Mouse (Mus musculus) forebrain, embryonic 15.5 days (tissue): ENCODE measurements around the gene Ttc19. TPM values are rescaled to one million over a fixed set of nuclear protein-coding genes. Genes with fewer than 3 reads are reported as not detected.
"Not testable (repeated sequence)": the region's sequence is repeated elsewhere in the genome, so short reads cannot be mapped to it uniquely, and the experiment has no call there.

Experiments
- ATAC-seq: fragments of 200-750 bp; cut with Nextera tagmentation; replicated peaks from 2 replicates; pipeline ENCODE4 v1.8.0; 2017; ENCODE audit warnings: mild to moderate bottlenecking, moderate TSS enrichment, moderate library complexity
- H3K27ac ChIP-seq: fragments of 300-500 bp; sonication (generic); replicated peaks from 2 replicates; pipeline ENCODE4 v1.5.1; 2015; ENCODE audit warnings: mild to moderate bottlenecking, inconsistent platforms
- H3K27me3 ChIP-seq: fragments of 300-500 bp; sonication (generic); 2 replicates; pipeline ENCODE4 v1.6.1; 2015; ENCODE audit warnings: inconsistent platforms
- H3K36me3 ChIP-seq: fragments of 300-500 bp; sonication (generic); 2 replicates; pipeline ENCODE4 v1.6.1; 2015; ENCODE audit warnings: mild to moderate bottlenecking, inconsistent platforms
- H3K4me1 ChIP-seq: fragments of 300-500 bp; sonication (generic); 2 replicates; pipeline ENCODE4 v1.6.1; 2015; ENCODE audit warnings: inconsistent platforms
- H3K4me2 ChIP-seq: fragments of 300-500 bp; sonication (generic); replicated peaks from 2 replicates; pipeline ENCODE4 v1.6.1; 2015; ENCODE audit warnings: mild to moderate bottlenecking, inconsistent platforms
- H3K4me3 ChIP-seq: fragments of 300-500 bp; sonication (generic); 2 replicates; pipeline ENCODE4 v1.5.1; 2015; ENCODE audit warnings: mild to moderate bottlenecking, inconsistent platforms
- H3K9ac ChIP-seq: fragments of 300-500 bp; sonication (generic); replicated peaks from 2 replicates; pipeline ENCODE4 v1.6.1; 2015; ENCODE audit warnings: mild to moderate bottlenecking, inconsistent platforms
- H3K9me3 ChIP-seq: fragments of 300-500 bp; sonication (generic); 2 replicates; pipeline ENCODE4 v1.6.1; 2016; ENCODE audit warnings: inconsistent platforms
- WGBS: fragments of 180-500 bp; shearing (Covaris S2); methylation state at CpG from one replicate; pipeline ENCODE4 v1.1.7; 2015; ENCODE audit warnings: mixed read lengths; 5-methylcytosine and 5-hydroxymethylcytosine counted together
- polyA plus RNA-seq: library from polyadenylated mRNA; unstranded; fragments of >200 nt; fragmentation: Nextera tagmentation; extraction: Ambion mirVana; gene quantifications from 2 replicates; pipeline ENCODE4 v1.2.1, GENCODE M21; 2015

Ttc19 gene
- polyA plus RNA-seq, 1 experiment from 2014 or later = 33.1 TPM

DNA sequence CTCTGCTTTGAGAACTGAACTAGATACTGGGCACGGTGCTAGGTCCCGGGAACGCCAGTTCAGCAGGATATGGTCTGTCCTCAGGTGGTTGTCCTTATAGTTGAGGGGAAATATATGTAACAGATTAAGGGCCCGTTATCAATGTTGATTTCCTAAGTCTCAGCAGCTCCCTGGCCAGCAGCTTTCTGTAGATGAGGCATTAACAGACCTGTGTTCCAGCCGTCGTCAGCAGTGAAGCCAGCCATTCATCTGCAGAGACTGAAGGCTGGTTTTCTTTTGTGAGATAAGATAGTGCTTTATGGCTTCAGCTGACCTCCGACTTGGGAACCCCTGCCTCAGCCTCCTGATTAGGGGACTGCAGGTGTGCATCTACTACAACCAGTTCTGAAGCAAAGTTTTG is 17.3 kb upstream of the Ttc19 start:
- no peaks in the 10 kb centered on the region for H3K27me3 ChIP-seq
- peaks cover 15% of the 10 kb centered on the region for H3K4me1 ChIP-seq
- H3K9ac ChIP-seq = no peak overlapping the region
- no peak for ATAC-seq
- no peak overlapping the region for H3K4me3 ChIP-seq
- no peaks in the 10 kb centered on the region for H3K9me3 ChIP-seq
- H3K36me3 ChIP-seq = no peaks in the 10 kb centered on the region
- no peak overlapping the region for H3K4me2 ChIP-seq
- H3K27ac ChIP-seq = no peak overlapping the region
- 73% methylated on average over 7 of the region's 7 CpGs for WGBS

DNA sequence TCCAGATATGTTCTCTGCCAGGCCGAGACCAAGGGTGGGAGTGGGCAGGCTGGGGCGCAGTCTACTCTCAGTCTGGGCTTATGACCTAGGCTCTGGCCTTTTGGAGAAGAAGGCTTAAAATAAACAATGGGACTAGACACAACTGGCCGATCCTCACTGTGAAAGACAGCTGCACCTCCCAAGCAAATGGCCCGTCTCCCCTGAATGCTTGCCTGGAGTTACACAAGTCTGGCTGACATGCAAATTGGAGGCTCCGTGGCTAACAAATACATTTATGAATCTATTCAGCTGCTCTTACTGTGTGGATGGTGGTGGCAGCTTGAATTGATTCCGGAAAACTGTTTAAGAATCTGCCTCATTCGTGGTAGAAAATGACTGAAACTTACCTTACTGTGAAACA is 15.6 kb upstream of the Ttc19 start:
- no peak for ATAC-seq
- H3K27ac ChIP-seq = no peak overlapping the region

DNA sequence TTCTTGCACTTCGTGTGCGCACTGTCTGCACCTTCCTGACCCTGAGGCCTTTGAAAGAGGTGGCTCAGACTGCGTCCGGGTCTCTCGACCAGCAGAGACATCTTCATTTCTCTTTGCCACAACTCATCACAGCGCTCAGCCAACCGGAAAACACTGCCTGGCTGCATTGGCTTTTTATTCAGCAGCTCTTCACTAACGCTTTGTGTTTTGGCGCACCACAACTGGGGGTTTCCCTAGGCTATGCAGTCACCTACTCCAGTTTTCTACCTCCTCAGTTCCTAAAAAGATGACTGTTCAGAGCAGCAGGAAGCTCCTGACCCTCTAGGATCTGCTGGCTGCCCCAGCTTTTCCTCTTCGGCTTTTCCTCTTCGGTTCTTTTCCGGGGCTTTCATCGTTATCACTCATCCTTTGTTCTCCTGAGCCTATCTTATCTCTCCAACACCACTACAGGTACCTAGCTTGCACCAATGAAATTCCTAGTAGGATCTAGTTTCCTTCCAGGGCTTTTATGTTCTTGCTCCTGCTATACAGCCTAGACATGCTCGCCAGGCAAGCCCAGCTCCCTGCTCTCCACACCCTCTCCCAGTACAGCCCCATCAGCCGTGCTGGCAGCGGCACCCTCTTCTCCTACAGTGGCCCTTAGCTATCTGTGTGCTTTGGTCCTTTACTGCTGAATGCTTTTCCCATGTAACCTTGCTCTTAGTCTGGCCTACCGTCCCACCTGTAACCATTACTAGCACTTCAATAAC is 14.6 kb upstream of the Ttc19 start:
- 46% methylated on average over 17 of the region's 17 CpGs for WGBS
- H3K4me2 ChIP-seq = no peak overlapping the region
- ATAC-seq = no peak

More for the DNA sequence above, 15.6 kb upstream of the Ttc19 start:
- Histone ChIP-seq H3K4me2 (no peak overlapping the region), H3K4me3 (no peak overlapping the region), H3K4me1 (peaks cover 15% of the 10 kb centered on the region), H3K36me3 (no peaks in the 10 kb centered on the region), H3K27me3 (no peaks in the 10 kb centered on the region), H3K9me3 (no peaks in the 10 kb centered on the region), H3K9ac (no peak overlapping the region)
- WGBS = 60% methylated on average over 7 of the region's 7 CpGs

DNA sequence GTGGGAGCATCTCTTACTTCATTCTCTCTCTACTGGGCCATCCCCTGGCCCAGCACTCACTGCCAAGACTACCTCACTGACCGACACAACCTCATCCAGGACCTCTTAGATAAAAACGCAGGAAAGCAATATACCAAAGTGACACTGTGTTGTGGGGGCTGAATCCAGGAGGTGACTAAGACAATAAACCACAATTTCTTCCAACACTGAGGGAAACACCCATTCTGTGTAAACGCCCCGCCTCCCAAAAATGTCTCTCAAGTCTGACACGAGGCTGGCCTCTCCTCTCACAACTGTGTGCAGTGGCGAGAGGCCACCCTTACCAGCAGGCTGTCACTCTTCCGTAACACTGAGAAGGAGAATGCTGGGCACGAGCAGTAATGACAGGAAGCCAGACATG is 12.9 kb upstream of the Ttc19 start:
- H3K27me3 ChIP-seq = no peaks in the 10 kb centered on the region
- 84% methylated on average over 8 of the region's 8 CpGs for WGBS
- H3K27ac ChIP-seq = no peak overlapping the region
- peaks cover 15% of the 10 kb centered on the region for H3K4me1 ChIP-seq
- H3K4me2 ChIP-seq = no peak overlapping the region
- H3K36me3 ChIP-seq = no peaks in the 10 kb centered on the region
- no peaks in the 10 kb centered on the region for H3K9me3 ChIP-seq
- no peak for ATAC-seq
- H3K4me3 ChIP-seq = no peak overlapping the region
- H3K9ac ChIP-seq = no peak overlapping the region

More for the DNA sequence above, 14.6 kb upstream of the Ttc19 start:
- peaks cover 15% of the 10 kb centered on the region for H3K4me1 ChIP-seq
- no peak overlapping the region for H3K27ac ChIP-seq
- H3K27me3 ChIP-seq = no peaks in the 10 kb centered on the region
- no peak overlapping the region for H3K9ac ChIP-seq
- no peak overlapping the region for H3K4me3 ChIP-seq
- no peaks in the 10 kb centered on the region for H3K9me3 ChIP-seq
- H3K36me3 ChIP-seq = no peaks in the 10 kb centered on the region

DNA sequence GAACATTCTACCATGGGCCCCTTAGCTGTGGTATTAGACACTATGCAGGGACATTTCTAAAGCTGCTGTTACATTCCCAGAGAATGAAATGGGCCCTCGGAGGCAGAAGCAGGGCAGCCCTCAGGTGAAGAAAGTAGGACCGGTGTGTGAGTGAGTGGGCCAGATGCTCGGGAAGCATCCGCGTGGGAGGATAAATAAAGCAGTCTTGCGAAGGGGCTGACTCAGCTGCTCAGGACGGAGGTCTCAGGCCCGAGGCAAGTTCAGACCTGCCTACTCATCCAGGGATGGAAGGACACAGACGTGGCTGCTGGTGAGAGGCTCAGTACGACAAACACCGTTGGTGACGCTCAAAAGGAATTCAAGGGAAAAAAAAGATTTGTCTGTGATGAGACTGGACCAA is 12.2 kb upstream of the Ttc19 start:
- peaks cover 15% of the 10 kb centered on the region for H3K4me1 ChIP-seq
- H3K27me3 ChIP-seq = no peaks in the 10 kb centered on the region
- H3K4me2 ChIP-seq = no peak overlapping the region
- H3K9ac ChIP-seq = no peak overlapping the region
- no peak overlapping the region for H3K27ac ChIP-seq
- H3K4me3 ChIP-seq = no peak overlapping the region
- WGBS = 89% methylated on average over 12 of the region's 12 CpGs
- ATAC-seq = no peak
- H3K9me3 ChIP-seq = no peaks in the 10 kb centered on the region
- H3K36me3 ChIP-seq = no peaks in the 10 kb centered on the region

DNA sequence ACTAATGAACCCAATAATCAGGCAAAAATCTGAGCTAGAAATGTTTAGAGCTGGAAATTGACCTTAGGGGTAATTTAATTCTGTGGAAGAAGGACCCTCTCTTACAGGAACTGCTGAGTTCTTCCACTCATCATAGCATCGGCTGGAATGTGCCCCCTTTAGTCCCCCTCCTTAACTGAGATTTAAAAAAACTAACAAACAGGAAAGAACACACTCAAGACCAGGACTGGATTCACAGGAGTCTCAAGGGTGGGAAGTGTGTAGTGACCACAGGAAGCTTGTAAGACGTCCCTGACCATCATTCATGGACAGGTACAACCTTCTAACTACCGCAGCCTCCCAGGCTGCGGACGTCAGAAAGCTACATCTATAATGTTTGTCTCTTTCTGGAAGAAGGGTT is 10.4 kb upstream of the Ttc19 start:
- Histone ChIP-seq H3K36me3 (no peaks in the 10 kb centered on the region), H3K9ac (no peak overlapping the region), H3K27ac (no peak overlapping the region), H3K9me3 (no peaks in the 10 kb centered on the region), H3K27me3 (no peaks in the 10 kb centered on the region), H3K4me1 (peaks cover 15% of the 10 kb centered on the region), H3K4me2 (no peak overlapping the region), H3K4me3 (no peak overlapping the region)
- no peak for ATAC-seq
- 71% methylated on average over 5 of the region's 5 CpGs for WGBS

DNA sequence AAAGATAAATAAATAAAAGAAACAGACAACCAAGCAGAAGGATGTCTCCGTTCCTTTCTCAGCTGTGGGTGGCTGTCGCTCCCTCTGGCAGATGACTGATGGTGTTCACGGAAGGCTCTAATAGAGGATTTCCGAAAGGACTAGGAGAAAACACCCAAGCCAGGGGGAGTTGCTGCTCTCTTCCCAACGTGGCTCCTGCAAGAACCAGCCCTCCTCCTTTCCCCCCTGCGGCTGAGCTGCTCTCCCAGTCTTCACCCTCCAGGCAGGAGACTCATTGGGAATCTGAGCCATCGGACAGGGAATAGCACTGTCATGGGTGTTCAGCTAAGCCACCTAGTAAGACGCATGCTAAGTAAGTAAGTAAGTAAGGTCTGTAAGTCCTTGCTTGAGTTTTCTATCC is 4.2 kb upstream of the Ttc19 start:
- Histone ChIP-seq H3K27ac (no peak overlapping the region), H3K4me3 (no peak overlapping the region), H3K27me3 (no peaks in the 10 kb centered on the region), H3K36me3 (no peaks in the 10 kb centered on the region), H3K4me2 (no peak overlapping the region), H3K9me3 (no peaks in the 10 kb centered on the region), H3K9ac (no peak overlapping the region), H3K4me1 (peaks cover 4% of the 10 kb centered on the region)
- no peak for ATAC-seq
- 65% methylated on average over 8 of the region's 8 CpGs for WGBS

DNA sequence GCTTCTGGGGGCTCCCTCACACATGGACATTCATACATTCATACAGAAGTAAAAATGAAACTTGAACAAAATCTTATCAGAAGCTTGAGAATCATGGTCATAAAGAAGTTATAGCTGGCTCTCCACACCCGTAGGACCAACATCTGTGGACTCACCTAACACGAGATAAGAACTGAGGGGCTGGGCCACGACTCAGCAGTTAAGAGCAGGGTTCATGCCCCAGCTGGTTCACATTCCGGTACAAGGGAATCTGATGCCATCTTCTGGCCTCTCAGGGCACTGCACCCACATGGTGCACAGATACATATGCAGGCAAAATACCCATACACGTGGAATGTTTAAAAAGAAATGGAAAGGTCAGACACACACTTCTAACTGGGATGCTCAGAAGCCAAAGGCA is 3.2 kb upstream of the Ttc19 start:
- no peak for ATAC-seq
- Histone ChIP-seq H3K4me3 (no peak overlapping the region), H3K4me1 (peaks cover 11% of the 10 kb centered on the region), H3K9me3 (no peaks in the 10 kb centered on the region), H3K27me3 (no peaks in the 10 kb centered on the region), H3K4me2 (no peak overlapping the region), H3K36me3 (no peaks in the 10 kb centered on the region), H3K9ac (no peak overlapping the region), H3K27ac (no peak overlapping the region)
- 28% methylated on average over 5 of the region's 5 CpGs for WGBS

DNA sequence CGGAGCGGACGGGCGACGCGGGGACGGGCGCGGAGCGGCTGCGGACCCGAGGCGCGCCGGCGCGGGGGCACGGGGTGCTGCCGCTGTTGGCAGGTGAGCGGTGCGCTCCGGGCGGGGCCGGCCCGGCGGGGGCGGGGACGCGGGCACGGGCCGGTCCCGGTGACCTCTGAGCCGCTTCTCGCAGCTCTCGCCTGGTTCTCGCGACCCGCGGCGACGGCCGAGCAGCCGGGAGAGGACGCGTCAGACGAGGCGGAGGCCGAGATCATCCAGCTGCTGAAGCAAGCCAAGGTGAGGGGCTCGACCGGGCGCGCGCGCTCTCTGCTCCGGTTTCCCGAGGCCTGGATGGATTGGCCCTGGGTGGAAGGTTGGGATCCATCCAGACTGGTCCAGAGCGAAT is 326 bp downstream of the Ttc19 start:
- H3K27ac ChIP-seq = peak overlapping the region; percentile 82
- WGBS = under 1% methylated on average over 46 of the region's 57 CpGs
- H3K36me3 ChIP-seq = peaks cover 26% of the 10 kb centered on the region
- H3K9ac ChIP-seq = peak overlapping the region; percentile 74
- peak overlapping the region; percentile 77 for H3K4me2 ChIP-seq
- no peaks in the 10 kb centered on the region for H3K9me3 ChIP-seq
- no peak; the same call in none of the 2 replicates for ATAC-seq
- peak overlapping the region; percentile 73 for H3K4me3 ChIP-seq
- peaks cover 11% of the 10 kb centered on the region for H3K4me1 ChIP-seq
- no peaks in the 10 kb centered on the region for H3K27me3 ChIP-seq

DNA sequence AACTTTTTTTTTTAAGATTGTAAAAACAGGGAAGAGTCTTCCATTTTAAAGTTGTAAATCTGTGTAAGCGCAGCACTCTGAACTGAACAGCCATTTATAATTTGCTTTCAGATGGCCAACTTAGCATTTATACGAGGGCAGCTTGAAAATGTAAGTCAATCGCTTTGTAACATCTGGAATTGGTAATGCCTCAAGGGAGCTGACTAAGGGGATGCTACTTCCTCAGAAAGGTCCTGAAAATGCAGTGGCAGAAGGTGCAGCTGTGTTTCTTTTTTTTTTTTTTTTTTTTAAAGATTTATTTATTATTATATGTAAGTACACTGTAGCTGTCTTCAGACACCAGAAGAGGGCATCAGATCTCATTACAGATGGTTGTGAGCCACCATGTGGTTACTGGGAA is 2.7 kb downstream of the Ttc19 start:
- not testable (repeated sequence) for H3K27me3 ChIP-seq, H3K9ac ChIP-seq, H3K27ac ChIP-seq, H3K9me3 ChIP-seq, H3K4me3 ChIP-seq, ATAC-seq, H3K4me2 ChIP-seq
- peaks cover 11% of the 10 kb centered on the region for H3K4me1 ChIP-seq
- 93% methylated on average over 3 of the region's 3 CpGs for WGBS
- peaks cover 37% of the 10 kb centered on the region for H3K36me3 ChIP-seq

DNA sequence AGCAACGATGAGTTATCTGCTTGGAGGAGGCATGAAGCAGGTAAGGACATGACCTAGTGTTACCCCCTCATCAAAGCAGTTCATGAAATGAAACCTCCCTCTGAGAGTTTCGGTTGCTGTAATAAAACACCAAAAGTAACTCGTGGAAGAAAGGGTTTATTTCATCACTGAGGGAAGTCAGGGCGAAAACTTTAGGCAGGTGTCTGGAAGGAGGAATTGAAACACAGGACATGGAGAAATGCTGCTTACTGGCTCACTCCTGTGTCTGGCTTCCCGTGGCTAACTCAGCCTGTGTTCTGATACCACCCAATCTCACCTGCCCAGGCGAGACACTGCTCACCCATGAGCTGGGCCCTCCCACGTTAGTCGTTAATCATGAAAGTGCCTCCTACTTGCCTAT is 3.7 kb downstream of the Ttc19 start:
- Histone ChIP-seq H3K9me3 (no peaks in the 10 kb centered on the region), H3K4me3 (no peak overlapping the region), H3K27ac (no peak overlapping the region), H3K36me3 (peaks cover 39% of the 10 kb centered on the region), H3K4me2 (no peak overlapping the region), H3K4me1 (peaks cover 11% of the 10 kb centered on the region), H3K9ac (no peak overlapping the region), H3K27me3 (no peaks in the 10 kb centered on the region)
- ATAC-seq = no peak
- 93% methylated on average over 8 of the region's 8 CpGs for WGBS

DNA sequence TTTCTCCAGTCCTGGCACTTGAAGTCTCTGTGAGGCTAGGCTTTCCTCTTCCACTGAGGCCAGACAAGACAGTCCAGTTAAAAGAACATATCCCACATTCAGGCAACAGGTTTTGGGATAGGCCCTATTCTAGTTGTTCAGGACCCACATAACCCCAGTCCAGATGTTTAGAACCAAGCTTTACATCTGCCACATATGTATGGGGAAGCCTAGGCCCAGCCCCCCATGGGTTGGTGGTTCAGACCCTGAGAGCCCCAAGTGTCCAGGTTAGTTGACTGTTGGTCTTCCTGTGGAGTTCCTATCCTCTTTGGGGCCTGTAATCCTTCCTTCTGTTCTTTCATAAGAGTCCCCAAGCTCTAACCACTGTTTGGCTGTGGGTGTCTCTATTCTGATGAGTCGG is 6.4 kb downstream of the Ttc19 start:
- H3K9ac ChIP-seq = no peak overlapping the region
- peaks cover 2% of the 10 kb centered on the region; the same call in 1 of the 2 replicates for H3K4me1 ChIP-seq
- no peak overlapping the region for H3K27ac ChIP-seq
- H3K36me3 ChIP-seq = peaks cover 46% of the 10 kb centered on the region
- no peak for ATAC-seq
- H3K27me3 ChIP-seq = no peaks in the 10 kb centered on the region
- H3K4me3 ChIP-seq = no peak overlapping the region
- H3K9me3 ChIP-seq = no peaks in the 10 kb centered on the region
- H3K4me2 ChIP-seq = no peak overlapping the region
- WGBS = 95% methylated on average over 1 of the region's 1 CpGs

DNA sequence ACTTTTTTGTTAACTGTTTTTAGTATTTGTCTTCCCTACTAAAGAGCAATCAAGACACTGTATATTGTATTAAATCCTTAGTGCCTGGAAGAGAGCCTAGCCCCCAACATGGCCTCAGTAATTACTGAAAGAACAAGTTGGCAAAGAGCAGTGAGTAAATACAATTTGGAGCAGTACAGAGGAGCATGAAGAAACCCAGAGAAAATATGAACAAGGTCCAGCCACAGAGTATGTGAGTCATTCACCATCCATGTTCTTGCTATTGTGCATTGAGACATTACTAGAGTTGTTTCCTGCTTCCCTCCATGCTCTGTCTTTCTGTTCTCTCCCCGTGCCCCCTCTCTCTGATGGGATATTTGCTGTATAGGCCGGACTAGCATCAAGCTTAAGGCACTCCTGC is 12.8 kb downstream of the Ttc19 start:
- H3K4me1 ChIP-seq = no peaks in the 10 kb centered on the region
- H3K4me3 ChIP-seq = no peak overlapping the region
- H3K9me3 ChIP-seq = no peaks in the 10 kb centered on the region
- no peak for ATAC-seq
- H3K9ac ChIP-seq = no peak overlapping the region
- 92% methylated on average over 2 of the region's 2 CpGs for WGBS
- H3K27me3 ChIP-seq = no peaks in the 10 kb centered on the region
- peaks cover 33% of the 10 kb centered on the region for H3K36me3 ChIP-seq
- H3K27ac ChIP-seq = no peak overlapping the region
- H3K4me2 ChIP-seq = no peak overlapping the region
